Mouse (Mus musculus) kidney, embryonic 15.5 days (tissue): Measurements from ENCODE around the gene Gins2. TPM values are rescaled to one million over a fixed set of nuclear protein-coding genes. Genes with fewer than 3 reads are reported as not detected.

Source experiments
- ATAC-seq: fragments of 200-750 bp; cut with Nextera tagmentation; replicated peaks from 2 replicates; pipeline ENCODE4 v1.8.0; 2017; ENCODE audit warnings: moderate TSS enrichment; ENCODE audit not compliant: low FRiP score
- H3K27ac ChIP-seq: fragments of 300-500 bp; sonication (generic); 2 replicates; pipeline ENCODE4 v1.5.1; 2015; ENCODE audit warnings: mild to moderate bottlenecking, inconsistent platforms
- H3K27me3 ChIP-seq: fragments of 300-500 bp; sonication (generic); 2 replicates; pipeline ENCODE4 v1.6.1; 2015; ENCODE audit warnings: inconsistent platforms
- H3K36me3 ChIP-seq: fragments of 300-500 bp; sonication (generic); 2 replicates; pipeline ENCODE4 v1.6.1; 2015; ENCODE audit warnings: inconsistent platforms
- H3K4me1 ChIP-seq: fragments of 300-500 bp; sonication (generic); 2 replicates; pipeline ENCODE4 v1.6.1; 2015; ENCODE audit warnings: inconsistent platforms
- H3K4me2 ChIP-seq: fragments of 300-500 bp; sonication (generic); 2 replicates; pipeline ENCODE4 v1.6.1; 2015; ENCODE audit warnings: moderate library complexity, mild to moderate bottlenecking, inconsistent platforms
- H3K4me3 ChIP-seq: fragments of 300-500 bp; sonication (generic); replicated peaks from 2 replicates; pipeline ENCODE4 v1.5.1; 2015; ENCODE audit warnings: mild to moderate bottlenecking, inconsistent platforms
- H3K9ac ChIP-seq: fragments of 300-500 bp; sonication (generic); 2 replicates; pipeline ENCODE4 v1.6.1; 2015; ENCODE audit warnings: mild to moderate bottlenecking, inconsistent platforms
- H3K9me3 ChIP-seq: fragments of 300-500 bp; sonication (generic); replicated peaks from 2 replicates; pipeline ENCODE4 v1.6.1; 2016; ENCODE audit warnings: inconsistent platforms
- WGBS: fragments of 180-500 bp; shearing (Covaris S2); methylation state at CpG from one replicate; pipeline ENCODE4 v1.1.7; 2015; ENCODE audit warnings: mixed read lengths; 5-methylcytosine and 5-hydroxymethylcytosine counted together
- polyA plus RNA-seq: library from polyadenylated mRNA; unstranded; fragments of >200 nt; fragmentation: Nextera tagmentation; extraction: Ambion mirVana; gene quantifications from 2 replicates; pipeline ENCODE4 v1.2.1, GENCODE M21; 2015

The Gins2 gene
- polyA plus RNA-seq, 1 experiment from 2014 or later, result 107 TPM

GRCm38 (mm10) chr8:120571561-120571960 lies 17.5 kb downstream of the Gins2 start:
- no peaks in the 10 kb centered on the region for H3K27me3 ChIP-seq
- H3K4me2 ChIP-seq, result no peak overlapping the region
- no peak overlapping the region for H3K27ac ChIP-seq
- WGBS, result 87% methylated on average over 8 of the region's 8 CpGs
- no peaks in the 10 kb centered on the region for H3K9me3 ChIP-seq
- no peak for ATAC-seq
- H3K9ac ChIP-seq, result no peak overlapping the region
- no peak overlapping the region for H3K4me3 ChIP-seq
- H3K36me3 ChIP-seq, result peaks cover 99% of the 10 kb centered on the region
- H3K4me1 ChIP-seq, result peaks cover 48% of the 10 kb centered on the region

- no peak overlapping the region; the same call in 1 of the 2 replicates for H3K27ac ChIP-seq
- peaks cover 40% of the 10 kb centered on the region for H3K4me1 ChIP-seq
- H3K27me3 ChIP-seq, result no peaks in the 10 kb centered on the region
- peaks cover 91% of the 10 kb centered on the region for H3K36me3 ChIP-seq
- 54% methylated on average over 13 of the region's 13 CpGs for WGBS
- no peak overlapping the region for H3K4me3 ChIP-seq
- H3K4me2 ChIP-seq, result no peak overlapping the region
- no peak for ATAC-seq
- H3K9ac ChIP-seq, result no peak overlapping the region
- H3K9me3 ChIP-seq, result no peaks in the 10 kb centered on the region
These were observed 19.0 kb downstream of the Gins2 start for GRCm38 (mm10) chr8:120569939-120570715.

GRCm38 (mm10) chr8:120569123-120569522 lies 20.0 kb downstream of the Gins2 start:
- H3K36me3 ChIP-seq, result peaks cover 81% of the 10 kb centered on the region
- H3K27ac ChIP-seq, result no peak overlapping the region
- no peak for ATAC-seq
- 90% methylated on average over 16 of the region's 17 CpGs for WGBS
- no peaks in the 10 kb centered on the region for H3K27me3 ChIP-seq
- H3K9me3 ChIP-seq, result no peaks in the 10 kb centered on the region
- no peak overlapping the region for H3K4me2 ChIP-seq
- peaks cover 40% of the 10 kb centered on the region for H3K4me1 ChIP-seq
- no peak overlapping the region for H3K9ac ChIP-seq
- H3K4me3 ChIP-seq, result no peak overlapping the region

- no peak for ATAC-seq
- no peaks in the 10 kb centered on the region for H3K9me3 ChIP-seq
- no peaks in the 10 kb centered on the region for H3K27me3 ChIP-seq
- no peak overlapping the region for H3K27ac ChIP-seq
- H3K4me1 ChIP-seq, result peaks cover 40% of the 10 kb centered on the region
- no peak overlapping the region for H3K4me2 ChIP-seq
- 96% methylated on average over 37 of the region's 37 CpGs for WGBS
- H3K9ac ChIP-seq, result no peak overlapping the region
- no peak overlapping the region for H3K4me3 ChIP-seq
- peaks cover 73% of the 10 kb centered on the region for H3K36me3 ChIP-seq
These were observed 20.8 kb downstream of the Gins2 start for GRCm38 (mm10) chr8:120568164-120568798.

- no peaks in the 10 kb centered on the region for H3K27me3 ChIP-seq
- H3K4me3 ChIP-seq, result no peak overlapping the region
- WGBS, result 95% methylated on average over 17 of the region's 17 CpGs
- H3K9me3 ChIP-seq, result no peaks in the 10 kb centered on the region
- peaks cover 67% of the 10 kb centered on the region for H3K36me3 ChIP-seq
- H3K9ac ChIP-seq, result no peak overlapping the region
- no peak for ATAC-seq
- no peak overlapping the region for H3K27ac ChIP-seq
- peaks cover 40% of the 10 kb centered on the region for H3K4me1 ChIP-seq
- no peak overlapping the region for H3K4me2 ChIP-seq
These were observed 21.4 kb downstream of the Gins2 start for GRCm38 (mm10) chr8:120567731-120568130.

GRCm38 (mm10) chr8:120566681-120567080 lies 22.4 kb downstream of the Gins2 start:
- Histone ChIP-seq H3K4me1 (peaks cover 46% of the 10 kb centered on the region), H3K4me2 (no peak overlapping the region), H3K9me3 (no peaks in the 10 kb centered on the region), H3K27ac (no peak overlapping the region), H3K4me3 (no peak overlapping the region), H3K27me3 (no peaks in the 10 kb centered on the region), H3K9ac (no peak overlapping the region), H3K36me3 (peaks cover 57% of the 10 kb centered on the region)
- WGBS, result 88% methylated on average over 8 of the region's 8 CpGs
- ATAC-seq, result no peak

- Histone ChIP-seq H3K36me3 (peaks cover 43% of the 10 kb centered on the region), H3K9me3 (no peaks in the 10 kb centered on the region), H3K4me1 (peaks cover 55% of the 10 kb centered on the region), H3K4me3 (no peak overlapping the region), H3K27me3 (no peaks in the 10 kb centered on the region), H3K27ac (0 out of 2 replicates have a peak overlapping the region, but pooled peaks have one; percentile 88), H3K4me2 (no peak overlapping the region), H3K9ac (no peak overlapping the region)
- no peak for ATAC-seq
- 27% methylated on average over 7 of the region's 7 CpGs for WGBS
These were observed 23.9 kb downstream of the Gins2 start for GRCm38 (mm10) chr8:120565151-120565711.

GRCm38 (mm10) chr8:120563851-120564837 lies 25.0 kb downstream of the Gins2 start:
- ATAC-seq, result peak; percentile 55
- peak overlapping the region; percentile 33 for H3K4me2 ChIP-seq
- H3K4me3 ChIP-seq, result no peak overlapping the region
- peak overlapping the region; percentile 88 for H3K27ac ChIP-seq
- 29% methylated on average over 20 of the region's 20 CpGs for WGBS
- H3K36me3 ChIP-seq, result peaks cover 32% of the 10 kb centered on the region
- H3K4me1 ChIP-seq, result peaks cover 66% of the 10 kb centered on the region
- H3K9me3 ChIP-seq, result no peaks in the 10 kb centered on the region
- H3K9ac ChIP-seq, result no peak overlapping the region
- no peaks in the 10 kb centered on the region for H3K27me3 ChIP-seq

- Histone ChIP-seq H3K27me3 (no peaks in the 10 kb centered on the region), H3K9ac (no peak overlapping the region), H3K36me3 (peaks cover 24% of the 10 kb centered on the region), H3K9me3 (no peaks in the 10 kb centered on the region), H3K27ac (peak overlapping the region; percentile 88), H3K4me3 (no peak overlapping the region), H3K4me1 (peaks cover 74% of the 10 kb centered on the region), H3K4me2 (peak overlapping the region; percentile 33; the same call in 1 of the 2 replicates)
- 10% methylated on average over 8 of the region's 8 CpGs for WGBS
- peak; percentile 9; the same call in 1 of the 2 replicates for ATAC-seq
These were observed 25.8 kb downstream of the Gins2 start for GRCm38 (mm10) chr8:120563348-120563724.

- peaks cover 79% of the 10 kb centered on the region for H3K4me1 ChIP-seq
These were observed 26.3 kb downstream of the Gins2 start for GRCm38 (mm10) chr8:120562680-120563347.

More at GRCm38 (mm10) chr8:120562680-120563347, 26.3 kb downstream of the Gins2 start:
- 71% methylated on average over 18 of the region's 18 CpGs for WGBS
- H3K9me3 ChIP-seq, result no peaks in the 10 kb centered on the region
- peaks cover 19% of the 10 kb centered on the region for H3K36me3 ChIP-seq
- H3K4me3 ChIP-seq, result no peak overlapping the region
- 0 out of 2 replicates have a peak overlapping the region, but pooled peaks have one; percentile 7 for H3K4me2 ChIP-seq
- H3K9ac ChIP-seq, result no peak overlapping the region
- H3K27ac ChIP-seq, result peak overlapping the region; percentile 88
- 0 out of 2 replicates have a peak, but pooled peaks have one; percentile 4 for ATAC-seq
- H3K27me3 ChIP-seq, result no peaks in the 10 kb centered on the region
